Mouse (Mus musculus) liver, embryonic 16.5 days (tissue): ENCODE results near the gene Slc35a2. TPM values are rescaled to one million over a fixed set of nuclear protein-coding genes. Genes with fewer than 3 reads are reported as not detected.
A peak's percentile ranks its signal among the peaks of the same experiment; 100 is the strongest.

ENCODE experiments used
- ATAC-seq: fragments of 200-750 bp; cut with Nextera tagmentation; 2 replicates; pipeline ENCODE4 v1.8.0; 2017; ENCODE audit warnings: low read depth, mild to moderate bottlenecking, moderate number of reproducible peaks, moderate library complexity
- H3K27ac ChIP-seq: fragments of 300-500 bp; sonication (generic); 2 replicates; pipeline ENCODE4 v1.5.1; 2014; ENCODE audit warnings: mild to moderate bottlenecking, low read length
- H3K27me3 ChIP-seq: fragments of 300-500 bp; sonication (generic); 2 replicates; pipeline ENCODE4 v1.6.1; 2014; ENCODE audit warnings: low read depth, low read length, mixed read lengths; ENCODE audit not compliant: control insufficient read depth, insufficient read depth
- H3K36me3 ChIP-seq: fragments of 300-500 bp; sonication (generic); 2 replicates; pipeline ENCODE4 v1.6.1; 2014; ENCODE audit warnings: mild to moderate bottlenecking; ENCODE audit not compliant: control insufficient read depth, insufficient read depth
- H3K4me1 ChIP-seq: fragments of 300-500 bp; sonication (generic); 2 replicates; pipeline ENCODE4 v1.6.1; 2014; ENCODE audit warnings: low read depth, low read length, mixed read lengths; ENCODE audit not compliant: control insufficient read depth
- H3K4me2 ChIP-seq: fragments of 300-500 bp; sonication (generic); 2 replicates; pipeline ENCODE4 v1.6.1; 2014; ENCODE audit warnings: low read depth, low read length, mixed read lengths
- H3K4me3 ChIP-seq: fragments of 300-500 bp; sonication (generic); 2 replicates; pipeline ENCODE4 v1.5.1; 2014; ENCODE audit warnings: low read depth, mild to moderate bottlenecking, low read length
- H3K9ac ChIP-seq: fragments of 300-500 bp; sonication (generic); 2 replicates; pipeline ENCODE4 v1.6.1; 2014; ENCODE audit warnings: low read depth, low read length
- H3K9me3 ChIP-seq: fragments of 300-500 bp; sonication (generic); replicated peaks from 2 replicates; pipeline ENCODE4 v1.6.1; 2016; ENCODE audit warnings: low read length; ENCODE audit not compliant: control insufficient read depth
- WGBS: fragments of 180-500 bp; shearing (Covaris S2); extraction: QIAGEN DNeasy Blood & Tissue Kit; methylation state at CpG from one replicate; pipeline ENCODE4 v1.1.7; 2014; ENCODE audit not compliant: insufficient replicate concordance; 5-methylcytosine and 5-hydroxymethylcytosine counted together
- polyA plus RNA-seq: library from polyadenylated mRNA; unstranded; fragments of >200 nt; fragmentation: Nextera tagmentation; extraction: Ambion mirVana; gene quantifications from 2 replicates; pipeline ENCODE4 v1.2.1, GENCODE M21; 2015

The Slc35a2 gene
- polyA plus RNA-seq, 1 experiment from 2014 or later = 13.5 TPM

DNA sequence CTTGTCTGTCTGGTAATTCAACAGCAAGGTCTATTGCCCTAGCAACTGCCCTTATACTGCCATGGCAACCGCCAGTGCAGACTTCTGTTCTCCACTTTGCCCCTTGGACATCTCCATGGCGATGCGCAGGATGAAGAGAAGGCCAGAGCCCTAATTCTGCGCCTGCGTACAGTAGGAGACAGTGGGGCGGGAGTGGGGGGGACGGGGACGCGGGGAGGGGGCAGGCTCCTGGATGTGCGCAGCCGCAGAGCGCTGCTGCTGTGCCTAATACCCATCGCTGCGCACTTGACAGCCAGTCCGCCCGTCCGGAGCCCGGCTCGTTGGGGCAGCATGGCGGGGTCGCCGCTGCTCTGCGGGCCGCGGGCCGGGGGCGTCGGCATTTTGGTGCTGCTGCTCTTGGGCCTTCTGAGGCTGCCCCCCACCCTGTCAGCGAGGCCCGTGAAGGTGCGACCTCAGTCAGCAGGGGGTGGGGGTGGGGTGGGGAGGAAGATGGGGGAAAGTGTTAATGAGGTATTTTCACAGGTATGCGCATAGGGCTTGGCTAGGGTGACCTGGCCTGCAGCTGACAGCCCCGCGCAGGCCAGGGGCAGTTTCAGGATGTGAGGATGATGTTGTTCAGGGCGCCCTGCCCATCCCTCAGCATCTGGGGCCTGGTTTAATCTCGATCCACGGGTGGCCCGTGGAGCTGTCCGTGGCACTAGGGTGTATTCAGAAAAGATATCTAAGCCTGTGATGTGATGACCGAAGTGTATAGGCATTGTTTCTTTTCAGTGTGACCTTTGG lies 36.0 kb downstream of the Slc35a2 start, which contains the start of gene Pcsk1n:
Gene Pcsk1n (plus strand): TSS at position 222 of the 783 bp plus-strand sequence.
- no peaks in the 10 kb centered on the region; the same call in 1 of the 2 replicates for H3K4me1 ChIP-seq
- H3K4me3 ChIP-seq = no peak within 1 kb of the TSS
- H3K36me3 ChIP-seq = no peaks in the 10 kb centered on the region
- peaks cover 61% of the 10 kb centered on the region for H3K27me3 ChIP-seq
- H3K9ac ChIP-seq = no peak within 1 kb of the TSS
- 17% methylated on average over 38 of the region's 40 CpGs for WGBS
- no peak within 1 kb of the TSS for H3K4me2 ChIP-seq
- no peaks in the 10 kb centered on the region for H3K9me3 ChIP-seq
- ATAC-seq = no peak
- H3K27ac ChIP-seq = no peak within 1 kb of the TSS

DNA sequence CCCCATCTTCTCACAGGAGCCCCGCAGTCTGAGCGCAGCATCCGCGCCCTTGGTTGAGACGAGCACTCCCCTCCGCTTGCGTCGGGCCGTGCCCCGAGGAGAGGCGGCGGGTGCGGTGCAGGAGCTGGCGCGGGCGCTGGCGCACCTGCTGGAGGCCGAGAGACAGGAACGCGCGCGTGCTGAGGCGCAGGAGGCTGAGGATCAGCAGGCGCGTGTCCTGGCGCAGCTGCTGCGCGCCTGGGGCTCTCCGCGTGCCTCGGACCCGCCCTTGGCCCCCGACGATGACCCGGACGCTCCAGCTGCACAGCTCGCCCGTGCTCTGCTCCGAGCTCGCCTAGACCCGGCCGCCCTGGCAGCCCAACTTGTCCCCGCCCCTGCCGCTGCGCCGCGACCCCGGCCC lies 38.2 kb downstream of the Slc35a2 start:
- ATAC-seq = no peak

DNA sequence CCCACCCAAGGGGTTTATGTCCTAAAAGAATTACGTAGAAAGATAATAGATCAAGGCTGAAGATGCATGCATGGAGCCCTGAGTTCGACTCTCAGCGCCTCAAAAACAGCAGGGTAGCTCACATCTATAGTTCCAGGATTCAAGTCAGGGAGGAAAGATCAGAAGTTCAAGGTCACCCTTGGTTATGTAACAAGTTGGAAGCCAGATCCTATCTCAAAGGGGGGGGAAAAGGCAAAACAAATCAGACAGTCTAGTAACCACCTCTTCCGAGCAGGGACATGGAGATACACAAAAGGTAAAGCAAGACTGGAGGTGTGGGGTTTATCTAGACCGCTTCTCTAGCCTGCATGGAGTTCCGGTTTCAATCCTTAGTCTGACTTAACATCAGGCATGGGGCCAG lies 42.4 kb downstream of the Slc35a2 start:
- Histone ChIP-seq H3K9ac (no peak overlapping the region), H3K36me3 (no peaks in the 10 kb centered on the region)

More for the DNA sequence above, 38.2 kb downstream of the Slc35a2 start:
- no peaks in the 10 kb centered on the region; the same call in 1 of the 2 replicates for H3K4me1 ChIP-seq
- H3K9me3 ChIP-seq = no peaks in the 10 kb centered on the region
- no peaks in the 10 kb centered on the region for H3K36me3 ChIP-seq
- peak overlapping the region; percentile 9; the same call in 1 of the 2 replicates for H3K4me2 ChIP-seq
- no peak overlapping the region for H3K9ac ChIP-seq
- 17% methylated on average over 47 of the region's 48 CpGs for WGBS
- peaks cover 76% of the 10 kb centered on the region for H3K27me3 ChIP-seq
- no peak overlapping the region for H3K4me3 ChIP-seq
- H3K27ac ChIP-seq = no peak overlapping the region

DNA sequence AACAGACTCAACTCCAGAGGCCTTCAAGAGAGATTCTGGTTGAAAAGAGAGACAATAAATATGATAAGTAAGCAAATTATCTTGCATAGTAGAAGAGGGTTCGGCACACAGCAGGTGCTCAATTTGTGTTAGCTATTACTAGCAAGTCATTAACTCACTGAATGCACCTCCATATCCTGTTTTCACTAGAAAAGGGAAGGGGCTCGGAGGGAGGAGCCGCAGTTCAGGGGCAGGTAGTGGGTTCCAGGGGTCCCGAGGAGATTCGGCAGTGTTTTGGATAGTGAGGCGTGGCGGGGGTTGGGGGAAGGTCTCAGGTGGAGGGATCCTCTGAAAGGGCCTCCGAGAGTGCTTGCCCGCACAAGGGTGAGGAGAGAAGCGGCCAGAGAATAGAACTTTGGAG lies 43.3 kb downstream of the Slc35a2 start:
- no peak overlapping the region for H3K9ac ChIP-seq
- no peak overlapping the region for H3K4me3 ChIP-seq
- WGBS = 18% methylated on average over 10 of the region's 10 CpGs
- H3K27me3 ChIP-seq = peaks cover 61% of the 10 kb centered on the region
- H3K36me3 ChIP-seq = no peaks in the 10 kb centered on the region
- H3K27ac ChIP-seq = no peak overlapping the region
- no peak for ATAC-seq
- H3K4me2 ChIP-seq = no peak overlapping the region
- H3K4me1 ChIP-seq = no peaks in the 10 kb centered on the region; the same call in 1 of the 2 replicates
- no peaks in the 10 kb centered on the region for H3K9me3 ChIP-seq

More for the DNA sequence above, 42.4 kb downstream of the Slc35a2 start:
- Histone ChIP-seq H3K9me3 (no peaks in the 10 kb centered on the region), H3K4me1 (no peaks in the 10 kb centered on the region; the same call in 1 of the 2 replicates), H3K4me2 (no peak overlapping the region), H3K27me3 (peaks cover 70% of the 10 kb centered on the region), H3K27ac (no peak overlapping the region), H3K4me3 (no peak overlapping the region)
- WGBS = 55% methylated on average over 6 of the region's 6 CpGs
- ATAC-seq = no peak

DNA sequence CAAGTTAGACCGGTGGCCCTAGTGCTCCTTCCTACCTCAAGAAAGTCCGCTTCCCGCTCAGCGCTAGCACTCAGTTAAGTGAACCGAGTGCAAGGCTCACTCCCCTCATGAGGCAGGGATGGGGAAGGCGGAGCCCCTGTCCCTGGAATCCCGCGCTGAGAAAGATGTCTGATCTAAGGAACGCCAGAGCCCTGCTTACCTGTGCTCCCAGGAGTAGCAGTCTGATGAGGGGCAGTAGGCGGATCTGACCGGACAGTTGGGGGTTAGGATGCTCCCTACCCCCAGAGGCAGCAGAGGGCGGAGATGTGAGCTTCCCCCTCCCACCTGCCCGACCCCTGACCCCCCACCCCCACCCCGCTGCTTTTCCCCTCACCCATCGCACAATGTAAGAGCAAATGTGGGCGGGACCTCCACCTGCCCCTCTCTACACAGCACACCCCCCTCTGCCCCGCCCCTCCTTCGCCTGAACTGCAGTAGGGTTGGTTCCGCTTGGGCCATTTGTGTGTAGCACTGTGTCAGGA lies 44.5 kb downstream of the Slc35a2 start, which contains the start of gene Eras:
Gene Eras (minus strand): TSS at position 338 of the 521 bp plus-strand sequence.
- H3K27me3 ChIP-seq = peaks cover 49% of the 10 kb centered on the region
- H3K4me2 ChIP-seq = no peak within 1 kb of the TSS
- H3K9ac ChIP-seq = no peak within 1 kb of the TSS
- H3K27ac ChIP-seq = no peak within 1 kb of the TSS
- H3K4me1 ChIP-seq = no peaks in the 10 kb centered on the region
- H3K9me3 ChIP-seq = no peaks in the 10 kb centered on the region
- H3K4me3 ChIP-seq = no peak within 1 kb of the TSS
- no peak for ATAC-seq
- H3K36me3 ChIP-seq = no peaks in the 10 kb centered on the region
- WGBS = 29% methylated on average over 17 of the region's 19 CpGs

DNA sequence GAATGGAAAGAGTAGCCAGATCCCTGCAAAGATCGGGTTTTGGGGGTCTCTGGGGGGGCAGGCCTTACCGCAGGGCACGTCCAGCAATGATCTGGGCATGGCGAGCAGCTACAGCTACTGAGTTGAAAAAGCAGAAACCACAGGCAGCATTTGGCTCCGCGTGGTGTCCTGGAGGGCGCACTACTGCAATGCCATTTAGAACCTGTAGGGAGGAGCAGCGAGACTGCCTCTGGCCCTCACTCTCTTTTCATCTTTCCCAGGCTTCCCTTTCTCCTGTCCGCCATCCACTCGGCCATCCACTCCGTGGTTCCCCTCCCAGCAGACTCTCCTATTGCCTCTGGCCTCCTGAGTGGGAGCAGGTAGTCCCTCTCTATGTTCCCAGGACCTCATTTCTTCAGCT lies 53.0 kb downstream of the Slc35a2 start:
- 38% methylated on average over 11 of the region's 11 CpGs for WGBS
- no peaks in the 10 kb centered on the region for H3K27me3 ChIP-seq
- no peaks in the 10 kb centered on the region for H3K36me3 ChIP-seq
- no peak overlapping the region for H3K9ac ChIP-seq
- H3K4me2 ChIP-seq = no peak overlapping the region
- H3K27ac ChIP-seq = no peak overlapping the region
- H3K4me1 ChIP-seq = no peaks in the 10 kb centered on the region
- no peaks in the 10 kb centered on the region for H3K9me3 ChIP-seq
- H3K4me3 ChIP-seq = no peak overlapping the region
- no peak for ATAC-seq

DNA sequence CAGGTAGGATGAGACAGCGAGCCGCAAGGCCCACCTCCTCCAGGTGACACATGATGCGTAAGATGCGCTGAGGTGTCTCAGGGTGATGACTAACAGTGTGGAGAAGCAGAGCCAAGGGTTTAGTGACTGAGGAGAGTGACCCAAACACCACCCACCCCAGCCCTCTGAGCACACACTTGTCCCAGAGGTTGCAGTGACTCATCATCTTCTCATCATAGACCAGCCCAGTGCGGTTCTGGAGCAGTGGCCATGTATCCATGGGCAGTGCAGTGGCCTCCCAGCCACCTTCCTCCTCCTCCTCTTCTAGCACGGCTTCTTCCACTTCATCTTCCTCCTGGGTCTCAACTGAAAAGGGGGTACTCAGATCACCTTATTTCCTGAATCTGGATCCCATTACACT lies 53.8 kb downstream of the Slc35a2 start:
- no peaks in the 10 kb centered on the region for H3K27me3 ChIP-seq
- H3K36me3 ChIP-seq = no peaks in the 10 kb centered on the region
- no peaks in the 10 kb centered on the region for H3K4me1 ChIP-seq
- no peak overlapping the region for H3K4me2 ChIP-seq
- 68% methylated on average over 6 of the region's 6 CpGs for WGBS
- H3K9me3 ChIP-seq = no peaks in the 10 kb centered on the region
- ATAC-seq = no peak
- H3K9ac ChIP-seq = no peak overlapping the region
- no peak overlapping the region for H3K4me3 ChIP-seq
- H3K27ac ChIP-seq = no peak overlapping the region
